Mouse (Mus musculus): ENCODE data around the gene Aph1b. TPM values are rescaled to one million over a fixed set of nuclear protein-coding genes. Genes with fewer than 3 reads are reported as not detected.

The Aph1b gene
- 18.3 TPM for polyA plus RNA-seq (2014; fragmentation: Illumina TruSeq; extraction: RNeasy Lipid Tissue Mini Kit (QIAGEN cat#74804); ENCODE audit: low read depth, low replicate concordance)

GRCm38 (mm10) chr9:66795464-66796324 lies at the start of gene Aph1b:
Gene Aph1b (minus strand): TSS chr9:66795490.

GRCm38 (mm10) chr9:66834318-66835096 lies 39.2 kb upstream of the Aph1b start, which contains the start of gene Aph1c:
Gene Aph1c (minus strand): TSS chr9:66834726.

GRCm38 (mm10) chr9:66796739-66797138 lies 1.4 kb upstream of the Aph1b start, which contains the start of gene Gm10647:
Gene Gm10647 (plus strand): TSS chr9:66797039.

Other genes starting within 250 kb of the Aph1b start
- gene Usp3, start 202.3 kb downstream of the Aph1b start, polyA plus RNA-seq (2014; fragmentation: Illumina TruSeq; extraction: RNeasy Lipid Tissue Mini Kit (QIAGEN cat#74804); ENCODE audit: low read depth, low replicate concordance) = 145 TPM
- 25.1 TPM for gene Car12, start 81.8 kb downstream of the Aph1b start, polyA plus RNA-seq (2014; fragmentation: Illumina TruSeq; extraction: RNeasy Lipid Tissue Mini Kit (QIAGEN cat#74804); ENCODE audit: low read depth, low replicate concordance)
- 1.8 TPM for gene Gm10647, start 1.5 kb upstream of the Aph1b start, polyA plus RNA-seq (2014; fragmentation: Illumina TruSeq; extraction: RNeasy Lipid Tissue Mini Kit (QIAGEN cat#74804); ENCODE audit: low read depth, low replicate concordance)
- gene Aph1c, start 39.2 kb upstream of the Aph1b start, polyA plus RNA-seq (2014; fragmentation: Illumina TruSeq; extraction: RNeasy Lipid Tissue Mini Kit (QIAGEN cat#74804); ENCODE audit: low read depth, low replicate concordance) = 1.4 TPM
- 37.1 TPM for gene Rab8b, start 124.2 kb upstream of the Aph1b start, polyA plus RNA-seq (2014; fragmentation: Illumina TruSeq; extraction: RNeasy Lipid Tissue Mini Kit (QIAGEN cat#74804); ENCODE audit: low read depth, low replicate concordance)
- 517 TPM for gene Rps27l, start 150.6 kb upstream of the Aph1b start, polyA plus RNA-seq (2014; fragmentation: Illumina TruSeq; extraction: RNeasy Lipid Tissue Mini Kit (QIAGEN cat#74804); ENCODE audit: low read depth, low replicate concordance)
- gene Lactb, start 180.0 kb upstream of the Aph1b start, polyA plus RNA-seq (2014; fragmentation: Illumina TruSeq; extraction: RNeasy Lipid Tissue Mini Kit (QIAGEN cat#74804); ENCODE audit: low read depth, low replicate concordance) = 23.6 TPM